Mouse (Mus musculus) bone marrow, adult 2 months (tissue): ENCODE results near the gene Brf1. TPM values are rescaled to one million over a fixed set of nuclear protein-coding genes. Genes with fewer than 3 reads are reported as not detected.

Experiments
- H3K27ac ChIP-seq: fragments of 200-500 bp; 2 replicates; pipeline ENCODE4 v1.5.1; 2012; ENCODE audit warnings: low read depth, mild to moderate bottlenecking, control low read depth, inconsistent platforms, low read length; ENCODE audit not compliant: control insufficient read depth, poor library complexity, insufficient read depth
- H3K4me1 ChIP-seq: fragments of 200-500 bp; 2 replicates; pipeline ENCODE4 v1.6.1; 2011; ENCODE audit warnings: low read length; ENCODE audit not compliant: control insufficient read depth, insufficient read depth
- H3K4me3 ChIP-seq: fragments of 200-500 bp; replicated peaks from 2 replicates; pipeline ENCODE3; 2011; ENCODE audit warnings: mild to moderate bottlenecking, low read depth, low read length, control low read depth; ENCODE audit not compliant: control insufficient read depth
- CTCF ChIP-seq: fragments of 200-500 bp; IDR thresholded peaks from 2 replicates; pipeline ENCODE4 v1.5.1; 2011; ENCODE audit warnings: low read length, control low read depth; ENCODE audit not compliant: control insufficient read depth, insufficient read depth
- POLR2A ChIP-seq: fragments of 200-500 bp; IDR thresholded peaks from 2 replicates; pipeline ENCODE4 v1.6.1; 2011; ENCODE audit warnings: low read depth, mild to moderate bottlenecking, control low read depth, low read length, borderline replicate concordance; ENCODE audit not compliant: control insufficient read depth
- WGBS: fragments of 180-500 bp; shearing (Covaris S2); methylation state at CpG from one replicate; pipeline ENCODE4 v1.1.7; 2018; 5-methylcytosine and 5-hydroxymethylcytosine counted together
- polyA plus RNA-seq: library from polyadenylated mRNA; stranded (reverse); fragments of >200 nt; gene quantifications from 2 replicates; pipeline ENCODE4 v1.2.4, GENCODE M21; 2011; ENCODE audit warnings: low replicate concordance; ENCODE audit not compliant: missing spikeins, insufficient read depth, insufficient read length

Brf1 gene
- polyA plus RNA-seq, 1 experiment = 94.0 TPM

GRCm38 (mm10) chr12:113002667-113003066, 2.2 kb upstream of the Brf1 start:
- Histone ChIP-seq H3K4me1 (peaks cover 2% of the 10 kb centered on the region), H3K4me3 (no peak overlapping the region), H3K27ac (no peak overlapping the region)
- WGBS = 33% methylated on average over 2 of the region's 2 CpGs
- TF ChIP-seq CTCF (no peak), POLR2A (no peak)

GRCm38 (mm10) chr12:113001133-113001474, 600 bp upstream of the Brf1 start:
- Histone ChIP-seq H3K4me1 (peaks cover 2% of the 10 kb centered on the region), H3K27ac (peak overlapping the region; percentile 77), H3K4me3 (peak overlapping the region; percentile 88)
- TF ChIP-seq POLR2A = no peak
- no peak for TF ChIP-seq CTCF
- WGBS = 0% methylated on average over 5 of the region's 5 CpGs

DNA sequence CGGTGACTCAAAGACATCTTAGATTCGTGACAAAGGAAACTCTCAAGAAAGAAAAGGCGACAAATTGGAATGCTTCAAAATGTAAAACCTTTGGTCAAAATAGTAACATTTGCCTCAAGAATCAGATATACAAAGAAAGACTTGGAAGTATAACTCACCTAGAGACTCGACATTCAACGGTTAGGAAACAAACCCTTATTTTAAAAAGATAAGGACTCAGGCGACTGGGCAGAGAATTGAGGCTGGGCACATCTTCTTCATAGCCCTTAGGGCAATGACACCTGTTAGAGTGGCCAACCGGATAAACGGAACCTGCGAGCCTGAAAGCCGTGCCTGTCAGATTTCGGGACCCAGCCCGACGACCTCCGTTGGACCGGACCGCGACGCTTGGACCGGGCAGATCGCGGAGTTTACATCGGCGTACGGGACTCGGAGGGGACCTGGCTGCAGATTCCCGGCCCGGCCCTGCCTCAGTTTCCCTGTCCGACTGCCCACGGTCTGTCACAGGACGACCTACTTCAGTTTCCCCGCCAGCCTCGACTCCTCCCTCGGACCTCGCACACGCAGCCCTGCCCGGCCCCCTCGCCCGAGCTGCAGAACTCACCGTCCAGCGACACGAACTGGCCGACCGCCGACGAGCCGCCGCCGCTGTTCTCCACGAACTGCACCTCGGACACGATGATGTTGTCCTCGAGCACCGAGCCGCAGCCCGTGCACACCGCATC, 773 bp downstream of the Brf1 start:
- peak overlapping the region; percentile 99 for H3K27ac ChIP-seq
- peak overlapping the region; percentile 95 for H3K4me3 ChIP-seq
- TF ChIP-seq POLR2A (no peak), CTCF (no peak)
- peaks cover 2% of the 10 kb centered on the region for H3K4me1 ChIP-seq
- under 1% methylated on average over 56 of the region's 56 CpGs for WGBS

DNA sequence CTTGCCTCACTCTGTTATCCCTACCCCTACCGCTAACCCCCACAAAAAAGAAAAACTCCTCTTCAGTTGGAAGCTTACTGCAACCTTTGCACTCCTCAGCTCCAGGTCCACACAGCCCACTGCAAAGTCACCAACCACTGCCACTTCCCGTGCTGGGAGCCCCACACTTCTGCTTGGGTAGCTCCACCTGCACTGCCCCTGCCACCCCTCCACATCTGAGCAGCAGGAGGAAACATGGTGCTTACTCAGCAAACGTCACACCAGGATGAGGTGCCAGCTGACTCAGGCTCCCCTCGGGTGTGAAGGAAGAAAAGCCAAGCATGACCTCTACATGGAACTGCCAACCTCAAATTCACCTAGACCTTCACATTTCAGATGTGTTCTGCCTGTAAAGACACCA, 6.4 kb downstream of the Brf1 start:
- 22% methylated on average over 4 of the region's 4 CpGs for WGBS
- TF ChIP-seq POLR2A (no peak), CTCF (no peak)
- Histone ChIP-seq H3K4me1 (peaks cover 2% of the 10 kb centered on the region), H3K4me3 (no peak overlapping the region), H3K27ac (no peak overlapping the region)

GRCm38 (mm10) chr12:112991444-112991843, 9.1 kb downstream of the Brf1 start:
- H3K27ac ChIP-seq = no peak overlapping the region

DNA sequence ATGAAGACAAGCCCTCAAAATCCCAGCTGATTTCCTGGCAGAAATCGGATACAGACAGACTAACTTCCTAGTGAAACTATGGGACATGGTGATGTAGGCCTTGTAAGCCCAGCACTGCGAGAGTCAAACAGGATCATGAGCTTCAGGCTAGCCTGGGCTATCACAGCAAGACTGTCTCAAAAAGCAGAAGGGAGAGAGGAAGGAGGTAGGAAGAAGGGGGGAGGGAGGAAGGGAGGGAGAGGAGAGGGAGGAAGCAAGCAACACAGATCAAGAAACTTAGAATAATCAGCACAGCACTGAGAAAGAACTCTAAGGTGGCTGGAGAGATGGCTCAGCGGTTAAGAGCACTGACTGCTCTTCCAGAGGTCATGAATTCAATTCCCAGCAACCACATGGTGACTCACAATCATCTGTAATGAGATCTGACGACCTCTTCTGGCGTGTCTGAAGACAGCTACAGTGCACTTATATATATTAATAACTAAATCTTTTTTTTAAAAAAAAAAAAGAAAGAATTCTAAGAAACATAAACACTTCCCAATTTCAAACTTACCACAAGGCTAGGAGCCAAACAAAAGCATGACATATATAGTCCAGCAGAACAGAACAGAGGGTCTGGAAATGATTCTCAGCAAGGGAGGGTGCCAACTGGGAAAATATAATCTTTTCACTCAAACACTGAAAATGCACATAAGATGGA, 9.6 kb downstream of the Brf1 start:
- TF ChIP-seq CTCF (no peak), POLR2A (no peak)
- Histone ChIP-seq H3K4me1 (no peaks in the 10 kb centered on the region; the same call in 1 of the 2 replicates), H3K27ac (no peak overlapping the region), H3K4me3 (no peak overlapping the region)
- WGBS = 72% methylated on average over 5 of the region's 5 CpGs

More at GRCm38 (mm10) chr12:112991444-112991843, 9.1 kb downstream of the Brf1 start:
- TF ChIP-seq POLR2A (no peak), CTCF (no peak)
- H3K4me3 ChIP-seq = no peak overlapping the region
- H3K4me1 ChIP-seq = no peaks in the 10 kb centered on the region; the same call in 1 of the 2 replicates
- 14% methylated on average over 2 of the region's 2 CpGs for whole genome bisulfite sequencing

GRCm38 (mm10) chr12:112987877-112988276, 12.6 kb downstream of the Brf1 start:
- WGBS = 73% methylated on average over 6 of the region's 6 CpGs
- H3K4me3 ChIP-seq = no peak overlapping the region
- no peaks in the 10 kb centered on the region; the same call in 1 of the 2 replicates for H3K4me1 ChIP-seq
- TF ChIP-seq CTCF = peak; percentile 55
- no peak for TF ChIP-seq POLR2A
- no peak overlapping the region for H3K27ac ChIP-seq

- Histone ChIP-seq H3K4me3 (no peak overlapping the region), H3K27ac (no peak overlapping the region), H3K4me1 (no peaks in the 10 kb centered on the region; the same call in 1 of the 2 replicates)
- no peak for TF ChIP-seq POLR2A
- TF ChIP-seq CTCF = peak; percentile 39; the same call in 1 of the 2 replicates
- 92% methylated on average over 6 of the region's 6 CpGs for WGBS
Measured at GRCm38 (mm10) chr12:112985346-112985745, 15.2 kb downstream of the Brf1 start.
